Mouse (Mus musculus) left cerebral cortex, adult 2 months (tissue): ENCODE measurements around the gene Zbtb40. TPM values are rescaled to one million over a fixed set of nuclear protein-coding genes. Genes with fewer than 3 reads are reported as not detected.

Source experiments
- DNase-seq, 2 experiments: peaks; one replicate each; pipeline ENCODE4 v3.0.0; 2021 to 2022; ENCODE audit warnings: low spot score in 2 of 2, mixed read lengths in 1 of 2; ENCODE audit errors: extremely low spot score in 1 of 2
- H3K27ac ChIP-seq: fragments of 200-600 bp; 2 replicates; pipeline ENCODE4 v1.8.1; 2022
- H3K4me3 ChIP-seq: fragments of 200-600 bp; 2 replicates; pipeline ENCODE4 v1.8.1; 2022
- CTCF ChIP-seq: fragments of 200-600 bp; IDR thresholded peaks from 2 replicates; pipeline ENCODE4 v1.8.1; 2022; ENCODE audit warnings: antibody characterized with exemption, mild to moderate bottlenecking, moderate library complexity
- intact Hi-C: fragments of 180-260 bp; cut with DNase I; formaldehyde crosslinking; loops from one replicate; pipeline ENCODE4 v1.15.1; 2025
- total RNA-seq, 2 experiments: library from RNA; stranded (reverse); gene quantifications; 2 replicates each; pipeline ENCODE4 v1.2.3; 2021

Gene Zbtb40
- total RNA-seq, 2 experiments from 2014 or later = 13.7 to 15.7 TPM

GRCm38 (mm10) chr4:137053810-137054209 lies 5.2 kb upstream of the Zbtb40 start:
- DNase-seq = no peak
- TF ChIP-seq CTCF = no peak
- Histone ChIP-seq H3K4me3 (no peak overlapping the region), H3K27ac (no peak overlapping the region)
- intact Hi-C loops = no loop called here

GRCm38 (mm10) chr4:137047840-137048549 lies 606 bp downstream of the Zbtb40 start:
- no peak for DNase-seq
- TF ChIP-seq CTCF = no peak
- intact Hi-C loops = no loop called here
- Histone ChIP-seq H3K27ac (peak overlapping the region; percentile 65), H3K4me3 (peak overlapping the region; percentile 100)

DNA sequence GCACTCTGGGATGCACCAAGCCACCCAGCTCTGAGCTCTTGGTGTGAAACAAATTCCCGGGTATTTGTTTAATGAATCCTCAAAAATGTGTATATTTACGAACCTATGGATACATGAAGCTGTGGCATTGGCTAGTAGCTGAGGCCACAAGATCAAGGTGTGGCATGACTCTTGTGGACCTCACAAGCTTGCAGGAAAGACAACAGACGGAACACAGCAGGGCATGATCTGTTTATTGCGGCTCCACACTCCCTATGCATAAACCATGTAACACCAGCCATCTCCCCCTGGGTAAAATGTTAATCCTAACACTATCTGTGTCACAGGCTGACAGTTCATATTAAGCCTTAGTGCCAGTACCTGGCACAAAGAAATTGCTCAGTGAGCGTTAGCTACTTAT lies 2.5 kb downstream of the Zbtb40 start:
- DNase-seq = no peak
- TF ChIP-seq CTCF = no peak
- intact Hi-C loops = no loop called here
- no peak overlapping the region for H3K4me3 ChIP-seq
- no peak overlapping the region for H3K27ac ChIP-seq

GRCm38 (mm10) chr4:137044516-137044915 lies 4.1 kb downstream of the Zbtb40 start:
- intact Hi-C loops = no loop called here
- Histone ChIP-seq H3K27ac (peak overlapping the region; percentile 18), H3K4me3 (no peak overlapping the region)
- TF ChIP-seq CTCF = no peak
- DNase-seq = no peak

GRCm38 (mm10) chr4:137043799-137044198 lies 4.8 kb downstream of the Zbtb40 start:
- Histone ChIP-seq H3K4me3 (peak overlapping the region; percentile 14; the same call in 1 of the 2 replicates), H3K27ac (peak overlapping the region; percentile 18; the same call in 1 of the 2 replicates)
- TF ChIP-seq CTCF = no peak
- intact Hi-C loops = no loop called here
- DNase-seq = peak in 1 of 2 experiments; percentile 33

DNA sequence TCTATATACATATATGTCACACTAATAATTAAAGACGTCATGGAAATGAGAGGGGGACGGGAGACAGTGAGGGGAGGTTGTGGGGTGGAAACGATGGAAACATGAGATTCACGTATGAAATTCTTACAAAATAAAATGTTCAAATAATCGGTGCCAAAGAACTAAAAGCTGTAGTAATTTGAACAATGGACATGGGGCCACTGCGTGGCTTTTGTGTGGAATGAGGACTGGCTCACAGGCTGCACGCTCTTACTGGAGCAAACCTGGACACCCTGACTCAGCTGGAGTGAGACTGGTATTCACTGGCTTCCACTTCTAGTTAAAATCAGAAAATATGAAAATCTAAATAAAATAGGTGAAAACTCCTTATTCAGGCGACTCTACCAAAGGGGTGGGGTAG lies 6.6 kb downstream of the Zbtb40 start:
- intact Hi-C loops = no loop called here
- Histone ChIP-seq H3K27ac (no peak overlapping the region), H3K4me3 (no peak overlapping the region)
- TF ChIP-seq CTCF = no peak
- no peak for DNase-seq

GRCm38 (mm10) chr4:137041161-137041621 lies 7.4 kb downstream of the Zbtb40 start:
- H3K4me3 ChIP-seq = no peak overlapping the region
- no peak for DNase-seq
- H3K27ac ChIP-seq = no peak overlapping the region
- TF ChIP-seq CTCF = no peak
- intact Hi-C loops = no loop called here

- intact Hi-C loops = no loop called here
- DNase-seq = no peak
Measured at GRCm38 (mm10) chr4:137039441-137039840, 9.2 kb downstream of the Zbtb40 start.

DNA sequence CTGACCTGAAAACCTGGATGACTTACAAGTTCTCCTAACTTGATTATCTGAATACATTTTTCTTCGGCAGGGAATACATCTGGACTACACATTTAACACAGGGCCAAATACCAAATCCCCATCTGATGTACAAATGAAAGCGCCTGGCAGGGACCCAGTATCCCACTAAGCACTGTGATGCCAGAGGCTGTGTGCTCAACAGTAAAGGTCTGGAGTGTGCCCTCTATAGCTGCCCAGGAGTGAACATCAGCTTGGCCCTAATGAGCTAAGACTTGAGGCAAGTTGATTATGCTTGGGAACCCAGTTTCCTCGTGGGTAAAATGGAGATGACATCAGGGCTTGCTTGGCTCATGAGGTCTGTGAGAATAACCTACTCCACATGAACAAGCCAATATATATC lies 10.1 kb downstream of the Zbtb40 start:
- intact Hi-C loops = no loop called here
- H3K4me3 ChIP-seq = no peak overlapping the region
- H3K27ac ChIP-seq = no peak overlapping the region
- no peak for TF ChIP-seq CTCF
- DNase-seq = no peak

More at GRCm38 (mm10) chr4:137039441-137039840, 9.2 kb downstream of the Zbtb40 start:
- H3K4me3 ChIP-seq = no peak overlapping the region
- H3K27ac ChIP-seq = no peak overlapping the region
- no peak for TF ChIP-seq CTCF

DNA sequence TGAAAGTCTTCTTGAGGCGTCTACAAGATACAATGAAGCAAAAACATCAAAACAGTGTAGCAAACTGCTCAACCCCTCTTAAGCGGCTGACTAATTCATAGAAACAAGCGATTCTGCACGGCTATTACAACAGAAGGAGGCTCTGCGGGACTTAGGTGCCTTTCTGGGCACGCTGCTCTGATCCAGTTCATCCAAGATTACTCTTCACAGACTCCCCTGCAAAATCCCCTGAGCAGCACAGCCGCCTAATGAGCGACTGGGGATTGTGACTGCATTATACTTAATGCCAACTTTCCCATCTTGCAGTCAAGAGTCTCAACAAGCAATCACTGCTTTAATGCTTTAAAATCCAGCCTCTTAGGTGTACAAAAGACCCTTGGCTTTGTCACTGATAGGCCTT lies 10.5 kb downstream of the Zbtb40 start:
- DNase-seq = no peak
- intact Hi-C loops = no loop called here
- no peak overlapping the region for H3K4me3 ChIP-seq
- no peak overlapping the region for H3K27ac ChIP-seq
- TF ChIP-seq CTCF = no peak

- Histone ChIP-seq H3K27ac (no peak overlapping the region), H3K4me3 (no peak overlapping the region)
- intact Hi-C loops = no loop called here
- TF ChIP-seq CTCF = no peak
- DNase-seq = no peak
Measured at GRCm38 (mm10) chr4:137033115-137033887, 15.3 kb downstream of the Zbtb40 start.

- DNase-seq = no peak
- TF ChIP-seq CTCF = no peak
- H3K4me3 ChIP-seq = no peak overlapping the region
- intact Hi-C loops = no loop called here
- H3K27ac ChIP-seq = no peak overlapping the region
Measured at GRCm38 (mm10) chr4:137032456-137032855, 16.1 kb downstream of the Zbtb40 start.
